Mouse (Mus musculus) thymus, adult 2 months (tissue): Measurements from ENCODE around the gene Zfp462.

Experiments
- CTCF ChIP-seq: fragments of 200-500 bp; IDR thresholded peaks from 2 replicates; pipeline ENCODE4 v1.5.1; 2012; ENCODE audit warnings: mild to moderate bottlenecking, control low read depth, low read length, moderate library complexity, borderline replicate concordance; ENCODE audit not compliant: control insufficient read depth, poor library complexity, insufficient read depth; ENCODE audit errors: extremely low read depth
- POLR2A ChIP-seq: fragments of 200-500 bp; IDR thresholded peaks from 2 replicates; pipeline ENCODE4 v1.6.1; 2012; ENCODE audit warnings: mild to moderate bottlenecking, low read length, control low read depth, moderate library complexity; ENCODE audit not compliant: control insufficient read depth, poor library complexity, insufficient read depth; ENCODE audit errors: extremely low read depth

DNA sequence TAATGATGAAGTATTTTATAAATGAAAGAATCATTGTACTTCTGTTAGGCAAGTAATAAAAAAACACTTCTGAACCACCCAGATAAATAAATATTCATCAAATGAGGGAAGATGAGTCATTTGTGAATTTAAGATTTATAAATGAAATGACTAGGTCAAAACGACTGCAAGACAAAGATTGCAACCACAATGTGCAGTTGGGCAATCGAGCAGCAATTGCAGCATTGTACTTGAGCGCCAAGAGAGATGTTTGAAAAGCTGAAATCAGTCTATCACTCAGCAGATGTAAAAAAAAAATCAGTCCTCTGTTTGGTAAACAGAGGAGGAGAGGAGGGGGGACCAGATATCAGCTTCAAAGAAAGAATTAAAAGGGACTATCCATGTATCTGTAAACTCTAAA lies 34.5 kb upstream of the Zfp462 start:
- no peak for TF ChIP-seq CTCF
- TF ChIP-seq POLR2A: no peak
